Mouse (Mus musculus) liver, embryonic 14.5 days (tissue): ENCODE data around the gene Pigk.

Experiments used
- CTCF ChIP-seq: IDR thresholded peaks from 2 replicates; pipeline ENCODE4 v1.5.1; 2016; ENCODE audit warnings: antibody characterized with exemption, low read depth, control low read depth
- EP300 ChIP-seq: IDR thresholded peaks from 2 replicates; pipeline ENCODE4 v1.6.1; 2016; ENCODE audit warnings: antibody characterized with exemption, low read depth

- no peak for TF ChIP-seq CTCF
- no peak for TF ChIP-seq EP300
Observed at GRCm38 (mm10) chr3:152792601-152793000, 78.7 kb downstream of the Pigk start.
